Mouse (Mus musculus): Measurements from ENCODE around the gene Ankrd34c.

DNA sequence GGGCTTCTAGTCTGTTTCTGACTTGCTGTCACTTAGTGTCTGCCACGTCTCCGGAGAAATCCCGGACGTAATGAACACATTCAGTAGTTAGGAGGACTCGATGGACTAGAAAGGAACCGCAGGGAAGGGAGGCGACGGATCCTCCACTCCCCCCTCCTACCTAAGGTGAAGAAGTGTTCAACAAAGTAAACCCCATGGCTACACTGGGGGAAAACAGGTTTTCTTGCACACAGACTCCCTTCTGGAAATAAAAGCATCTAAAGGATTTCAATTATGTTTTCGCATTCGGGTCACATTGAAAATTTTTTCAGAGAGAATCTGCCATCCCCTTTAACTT, 33.1 kb downstream of the Ankrd34c start:
- no peak for TF ChIP-seq CTCF (IDR thresholded peaks at IDR 0.05; ENCODE audit: low read depth)
- TF ChIP-seq EP300 (IDR thresholded peaks at IDR 0.05; ENCODE audit: low read depth): no peak
